Mouse (Mus musculus) erythroid progenitor cell, adult 5-6 weeks (primary cell): Measurements from ENCODE around the gene Zcchc7. TPM values are rescaled to one million over a fixed set of nuclear protein-coding genes. Genes with fewer than 3 reads are reported as not detected.
A peak's percentile ranks its signal among the peaks of the same experiment; 100 is the strongest.
"Not testable (repeated sequence)": the region's sequence is repeated elsewhere in the genome, so short reads cannot be mapped to it uniquely, and the experiment has no call there.

ENCODE experiments used
- ATAC-seq: replicated peaks from 2 replicates; pipeline ENCODE4 v1.8.0; 2016; ENCODE audit warnings: moderate number of reproducible peaks, mild to moderate bottlenecking, moderate TSS enrichment, inconsistent platforms; ENCODE audit not compliant: poor library complexity, low FRiP score, severe bottlenecking
- total RNA-seq, 2 experiments: library from RNA; stranded (forward) in 1 of 2; stranded (reverse) in 1 of 2; fragments of 150-400 nt in 1 of 2; fragments of 186-747, 209-891 nt in 1 of 2; gene quantifications; 2 replicates each; pipeline versions ENCODE4 v1.2.3 to v1.2.4; 2015 to 2017; ENCODE audit warnings: low replicate concordance in 2 of 2

Zcchc7 gene
- total RNA-seq, 2 experiments from 2014 or later: 49.9 to 97.0 TPM

DNA sequence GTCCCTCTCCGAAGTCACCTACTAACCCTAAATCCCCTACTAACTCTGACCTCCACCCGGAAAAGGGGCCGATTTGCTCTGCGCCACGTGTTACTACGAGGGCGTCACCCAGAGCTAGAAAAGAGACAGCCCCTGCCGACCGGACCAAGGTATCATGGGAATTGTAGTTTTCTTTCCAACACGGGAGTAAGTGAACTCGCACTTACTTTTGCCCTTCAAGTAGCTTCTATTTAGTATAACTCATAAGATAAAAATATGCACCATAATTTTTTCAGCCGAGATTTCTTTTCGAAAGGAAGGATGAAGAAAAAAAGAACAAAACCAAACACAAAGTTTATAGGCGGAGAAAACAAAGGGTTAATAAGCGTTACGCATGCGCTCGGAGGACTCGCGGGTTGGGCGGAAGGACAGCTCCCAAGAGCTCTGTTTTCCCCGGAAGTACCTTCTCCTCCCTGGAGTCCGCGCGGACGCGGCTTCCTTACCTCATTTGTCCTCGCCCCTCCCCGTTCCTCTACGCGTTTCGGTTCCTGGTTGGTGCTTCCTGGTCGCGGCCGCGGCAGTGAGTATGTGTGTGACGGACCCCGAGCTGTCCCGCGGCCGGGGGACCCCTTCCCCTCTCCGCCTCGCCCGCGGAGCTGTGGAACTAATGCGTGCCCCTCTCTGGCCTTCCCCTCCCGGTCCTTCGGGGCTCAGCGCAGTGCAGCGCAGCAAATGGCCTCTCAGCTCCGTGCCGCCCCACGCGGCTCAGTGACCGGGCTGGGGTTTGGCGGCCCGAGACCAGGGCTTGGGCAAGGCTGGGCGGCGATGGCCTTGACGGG, 666 bp downstream of the Zcchc7 start:
- peak; percentile 99 for ATAC-seq

DNA sequence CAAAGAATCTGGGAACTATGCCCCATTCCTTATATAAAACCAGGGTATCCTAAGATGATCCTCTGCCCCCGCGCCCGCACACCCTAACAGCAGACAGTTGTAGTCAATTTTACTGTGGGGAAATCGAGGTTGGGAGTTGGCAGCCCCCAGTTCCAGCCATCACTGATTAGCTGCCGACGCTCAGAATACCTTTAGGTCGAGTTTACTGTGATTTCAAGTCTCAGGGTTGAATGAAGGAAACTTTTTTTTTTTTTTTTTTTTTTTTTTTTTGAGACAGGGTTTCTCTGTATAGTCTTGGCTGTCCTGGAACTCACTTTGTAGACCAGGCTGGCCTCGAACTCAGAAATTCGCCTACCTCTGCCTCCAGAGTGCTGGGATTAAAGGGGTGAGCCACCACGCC, 1.5 kb downstream of the Zcchc7 start:
- ATAC-seq: not testable (repeated sequence)

DNA sequence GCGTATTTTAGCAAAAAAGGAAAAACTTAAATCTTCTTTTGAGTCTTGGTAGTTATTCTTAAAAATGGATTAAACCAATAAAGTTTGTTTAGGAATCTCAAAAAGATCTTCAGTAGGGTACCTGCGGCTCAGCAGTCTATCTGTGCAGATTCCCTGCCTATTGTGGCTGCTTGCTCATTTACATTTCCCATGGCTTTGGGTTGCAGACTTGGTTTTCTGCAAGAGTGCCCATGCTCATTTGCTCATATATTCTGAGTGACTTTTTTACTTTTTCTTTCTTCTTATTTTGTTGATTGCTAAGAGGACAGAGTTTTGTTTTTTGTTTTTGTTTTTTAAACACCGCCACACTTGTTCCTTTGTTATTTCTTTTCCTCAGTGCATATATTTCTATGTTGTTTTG, 19.2 kb downstream of the Zcchc7 start:
- ATAC-seq: no peak

DNA sequence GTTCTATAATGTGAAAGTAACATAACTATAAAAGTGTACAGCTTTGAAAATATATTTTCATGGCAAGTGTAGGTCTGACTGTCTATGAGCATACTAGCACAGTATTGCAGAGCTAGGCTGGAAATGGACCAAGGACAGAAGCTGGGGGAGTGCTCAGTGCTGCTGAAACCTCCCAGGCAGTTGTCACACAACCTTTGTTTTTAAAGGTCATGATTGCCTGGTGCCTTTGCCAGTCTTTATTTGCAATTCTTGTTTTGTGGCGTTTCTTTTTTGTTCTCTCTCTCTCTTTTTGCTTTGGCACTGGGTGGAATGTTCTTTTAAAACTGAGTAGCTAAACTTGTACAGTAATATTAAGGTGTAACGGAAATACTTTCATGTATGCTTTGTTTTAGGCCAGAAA, 21.0 kb downstream of the Zcchc7 start:
- ATAC-seq: no peak

DNA sequence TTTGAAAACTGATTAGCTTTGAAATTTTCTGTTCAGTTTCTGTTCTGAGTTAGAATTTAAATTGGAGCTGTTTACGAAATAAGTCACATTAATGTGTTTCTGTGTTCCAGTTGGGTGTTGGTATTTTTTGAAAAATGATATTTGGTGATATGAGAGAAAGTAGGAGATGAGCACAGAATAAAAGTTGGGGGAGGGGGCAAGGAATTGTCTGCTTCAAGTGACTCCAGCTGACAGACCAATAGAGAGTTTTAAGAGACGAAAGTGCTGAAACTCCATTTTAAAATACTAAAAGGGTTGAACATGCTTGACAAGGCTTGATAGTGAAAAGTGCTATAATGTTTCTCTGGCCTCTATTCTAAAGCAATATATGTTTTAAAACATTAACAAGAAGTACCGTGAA, 21.4 kb downstream of the Zcchc7 start:
- no peak for ATAC-seq

DNA sequence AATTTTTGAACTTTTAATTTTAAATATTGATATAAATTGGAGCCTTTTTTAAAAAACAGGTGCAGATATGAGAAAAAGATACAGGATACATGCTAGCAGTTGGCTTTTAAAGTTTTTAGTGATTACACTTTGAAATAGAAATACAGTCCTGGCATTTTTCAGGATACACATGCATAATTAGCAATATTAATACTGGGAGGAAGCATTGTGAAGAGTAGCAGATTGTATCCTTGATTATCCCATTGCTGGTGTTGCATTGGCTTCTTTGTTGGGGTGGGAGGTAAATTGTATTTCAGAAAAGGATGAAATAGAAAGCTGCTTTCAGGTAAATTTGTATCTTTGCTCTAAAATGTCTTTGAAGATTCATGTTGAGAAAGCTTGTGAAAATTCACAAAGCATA, 22.0 kb downstream of the Zcchc7 start:
- ATAC-seq: no peak

- ATAC-seq: no peak
Measured at GRCm38 (mm10) chr4:44778316-44778715, 22.6 kb downstream of the Zcchc7 start.

DNA sequence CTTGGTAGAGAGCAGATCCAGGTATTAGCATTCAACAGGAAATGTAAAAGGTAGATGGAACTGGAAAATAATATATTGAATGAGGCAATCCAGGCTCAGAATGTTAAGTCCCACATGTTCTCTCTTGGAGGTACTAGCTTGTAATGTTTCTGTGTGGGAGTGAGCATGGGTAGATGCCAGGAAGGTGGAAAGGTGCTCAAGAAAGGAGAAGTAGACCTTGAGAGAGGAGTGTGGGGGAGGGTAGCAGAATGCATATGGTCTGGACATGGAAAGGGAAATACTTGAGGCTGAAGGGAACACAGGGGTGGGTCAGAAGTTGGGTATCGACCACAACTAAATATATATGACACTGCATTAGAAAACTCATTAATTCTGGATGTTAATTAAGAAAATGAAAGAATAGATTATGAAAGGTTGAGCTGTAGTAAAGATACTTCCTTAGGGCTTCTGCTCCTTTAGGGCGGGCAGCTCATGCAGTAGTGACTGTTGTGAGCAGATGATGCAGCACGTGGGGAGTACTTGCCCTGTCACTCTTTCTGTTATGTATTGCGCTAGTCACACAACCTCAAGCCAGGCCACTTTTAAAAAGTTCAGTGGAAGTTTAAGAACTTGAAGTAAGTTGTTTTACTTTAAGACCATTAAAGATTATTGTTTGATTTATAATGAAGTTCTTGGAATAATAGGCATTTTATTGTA, 24.9 kb downstream of the Zcchc7 start:
- no peak for ATAC-seq

DNA sequence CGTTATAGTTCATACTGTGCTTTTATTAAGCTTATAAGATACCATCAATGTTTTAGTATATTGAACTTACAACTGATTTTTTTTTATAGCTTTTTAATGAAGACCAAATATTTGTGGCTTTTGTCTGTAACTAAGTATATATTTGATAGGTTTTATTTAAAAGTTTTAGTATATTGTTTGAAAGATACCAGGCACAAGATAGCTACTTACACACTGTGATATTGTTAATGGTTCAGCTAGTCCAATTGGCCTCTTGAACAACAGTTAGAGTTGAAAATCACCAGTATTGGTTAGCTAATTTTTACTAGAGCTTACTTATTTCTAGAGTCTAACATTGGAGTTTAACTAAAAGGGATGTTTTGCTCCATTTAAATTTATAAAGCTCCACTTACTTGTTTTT, 25.8 kb downstream of the Zcchc7 start:
- ATAC-seq: no peak

- ATAC-seq: no peak
Measured at GRCm38 (mm10) chr4:44783566-44784292, 28.1 kb downstream of the Zcchc7 start.

- ATAC-seq: no peak
Measured at GRCm38 (mm10) chr4:44812855-44813254, 57.2 kb downstream of the Zcchc7 start.

DNA sequence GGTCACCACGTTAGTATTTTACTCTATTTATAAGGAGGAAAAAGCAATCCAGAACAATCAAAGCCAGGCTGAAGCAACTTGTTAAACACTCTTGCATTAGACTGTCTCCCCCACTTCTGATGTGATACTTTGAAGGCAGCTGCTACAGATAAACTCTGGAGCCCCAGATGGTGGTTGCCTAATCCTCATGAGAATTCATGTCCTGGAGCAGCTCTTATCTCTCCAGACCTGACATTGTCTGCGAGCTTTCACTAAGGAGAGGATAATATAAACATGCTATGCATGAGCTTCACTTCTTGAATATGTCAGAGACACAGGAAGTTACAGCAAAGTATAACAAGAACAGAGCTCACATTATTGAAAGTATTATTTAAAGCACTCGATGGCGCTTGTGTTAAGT, 58.1 kb downstream of the Zcchc7 start:
- ATAC-seq: no peak

- no peak for ATAC-seq
Measured at GRCm38 (mm10) chr4:44816584-44816983, 60.9 kb downstream of the Zcchc7 start.

- no peak for ATAC-seq
Measured at GRCm38 (mm10) chr4:44830609-44831008, 74.9 kb downstream of the Zcchc7 start.

DNA sequence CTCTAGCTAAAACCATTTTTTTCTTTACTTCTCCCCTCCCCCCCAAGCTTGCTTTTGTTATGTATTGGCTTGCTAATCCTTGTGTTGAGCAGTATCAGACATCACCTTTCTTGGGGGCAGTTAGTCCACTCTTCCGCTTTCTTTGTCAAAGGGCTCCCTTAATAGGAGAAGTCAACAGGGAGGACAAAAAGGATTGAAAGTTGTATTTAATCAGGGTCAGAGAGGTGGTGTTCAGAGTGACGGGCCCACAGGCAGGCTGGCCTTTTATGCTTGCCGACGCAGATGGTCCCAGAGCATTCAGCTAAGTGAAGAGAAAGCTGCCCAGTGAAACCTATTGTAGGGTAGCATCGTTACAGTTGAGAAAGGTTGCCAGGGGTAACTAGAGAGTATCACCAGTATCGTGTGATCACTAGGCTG, 96.2 kb downstream of the Zcchc7 start:
- ATAC-seq: no peak

DNA sequence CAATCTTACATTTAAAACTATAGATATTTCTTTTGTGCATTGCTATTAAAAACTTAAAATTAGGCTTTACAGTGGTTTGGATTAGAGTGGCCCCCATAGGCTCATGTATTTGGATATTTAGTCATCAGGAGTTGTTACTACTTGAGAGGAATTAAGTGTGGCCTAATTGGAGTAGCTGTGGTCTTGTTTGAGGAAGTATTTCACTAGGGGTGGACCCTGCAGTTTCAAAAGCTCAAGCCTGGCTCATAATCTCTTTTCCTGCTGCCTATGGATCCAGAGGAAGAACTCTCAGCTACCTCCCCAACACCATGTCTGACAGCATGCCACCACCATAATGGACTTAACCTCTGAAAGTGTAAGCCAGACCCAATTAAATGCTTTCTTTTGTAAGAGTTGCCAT, 115.9 kb downstream of the Zcchc7 start:
- no peak for ATAC-seq

- no peak for ATAC-seq
Measured at GRCm38 (mm10) chr4:44872048-44872447, 116.4 kb downstream of the Zcchc7 start.

DNA sequence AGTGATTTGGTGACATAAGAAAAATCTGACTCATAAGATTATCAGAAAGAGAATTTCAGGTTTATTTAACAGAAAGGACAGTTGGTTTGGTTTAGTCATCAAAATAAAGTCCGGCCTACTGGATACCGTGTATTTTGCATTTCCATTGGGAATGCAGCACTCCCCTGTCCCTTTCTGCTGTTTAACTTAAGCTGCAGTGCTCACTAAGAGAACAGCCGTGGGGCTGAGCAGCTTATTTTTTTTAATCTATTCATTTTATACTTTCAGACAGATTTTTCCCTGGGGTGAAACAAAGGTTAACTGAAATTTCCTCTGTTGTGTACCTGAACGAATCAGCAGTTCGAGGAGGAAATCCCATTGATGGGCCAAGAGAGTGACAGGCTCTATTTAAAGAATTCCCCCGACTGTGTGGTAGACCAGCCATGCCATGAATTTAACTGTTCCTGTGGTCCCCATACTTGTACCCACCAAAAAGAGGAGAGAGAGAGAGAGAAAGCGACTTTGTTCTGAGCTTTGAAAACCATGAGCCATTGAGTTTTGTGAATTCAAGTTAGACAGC, 124.5 kb downstream of the Zcchc7 start:
- no peak for ATAC-seq

DNA sequence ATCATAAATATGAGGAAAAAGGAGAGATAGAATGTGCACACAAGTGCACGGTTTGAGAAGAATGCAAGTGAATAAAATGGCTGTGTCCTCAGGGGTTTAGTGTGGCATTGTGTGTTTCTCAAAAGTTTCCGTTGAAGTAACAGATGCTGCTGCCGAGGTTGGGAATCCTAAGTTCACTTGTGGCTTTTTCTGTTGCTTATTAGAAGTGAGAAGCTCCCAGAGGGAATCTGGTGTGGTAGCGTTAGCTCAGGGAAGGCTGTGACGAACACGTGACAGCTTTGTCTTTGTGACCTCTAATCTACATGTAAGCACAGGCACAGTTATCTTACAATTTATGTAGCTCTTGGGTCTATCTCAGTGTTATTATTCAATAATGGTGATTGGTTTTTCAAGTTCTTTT, 130.5 kb downstream of the Zcchc7 start:
- no peak for ATAC-seq

GRCm38 (mm10) chr4:44891344-44891743, 135.7 kb downstream of the Zcchc7 start:
- no peak for ATAC-seq
